Mouse (Mus musculus) forebrain, postnatal 0 days (tissue): ENCODE measurements at regions not wholly inside any gene's neighbourhood (a gene's known extent, or its start where the extent isn't known, plus 50 kb on each side); places are given as distances from the start of the nearest gene placed in this dataset.

Experiments
- ATAC-seq: fragments of 200-750 bp; cut with Nextera tagmentation; 2 replicates; pipeline ENCODE4 v1.8.0; 2017; ENCODE audit warnings: mild to moderate bottlenecking, moderate library complexity
- DNase-seq: peaks from one replicate; pipeline ENCODE4 v3.0.0-alpha.2; 2015
- H3K27ac ChIP-seq: fragments of 300-500 bp; sonication (generic); 2 replicates; pipeline ENCODE4 v1.5.1; 2014; ENCODE audit warnings: low read depth, mild to moderate bottlenecking, antibody characterized with exemption, low read length, moderate library complexity, mixed read lengths
- H3K27me3 ChIP-seq: fragments of 300-500 bp; sonication (generic); 2 replicates; pipeline ENCODE4 v1.6.1; 2014; ENCODE audit warnings: mild to moderate bottlenecking, low read length, mixed read lengths; ENCODE audit not compliant: insufficient read depth
- H3K36me3 ChIP-seq: fragments of 300-500 bp; sonication (generic); 2 replicates; pipeline ENCODE4 v1.6.1; 2014; ENCODE audit warnings: mild to moderate bottlenecking, moderate library complexity; ENCODE audit not compliant: insufficient read depth
- H3K4me1 ChIP-seq: fragments of 300-500 bp; sonication (generic); 2 replicates; pipeline ENCODE4 v1.6.1; 2014; ENCODE audit warnings: antibody characterized with exemption; ENCODE audit not compliant: insufficient read depth
- H3K4me2 ChIP-seq: fragments of 300-500 bp; sonication (generic); 2 replicates; pipeline ENCODE4 v1.6.1; 2014; ENCODE audit warnings: low read depth, mild to moderate bottlenecking, moderate library complexity
- H3K4me3 ChIP-seq: fragments of 300-500 bp; sonication (generic); 2 replicates; pipeline ENCODE4 v1.5.1; 2014; ENCODE audit warnings: low read depth, low read length, mixed read lengths
- H3K9ac ChIP-seq: fragments of 300-500 bp; sonication (generic); 2 replicates; pipeline ENCODE4 v1.6.1; 2014; ENCODE audit warnings: mild to moderate bottlenecking
- H3K9me3 ChIP-seq: fragments of 300-500 bp; sonication (generic); 2 replicates; pipeline ENCODE4 v1.6.1; 2016; ENCODE audit warnings: low read length
- CTCF ChIP-seq: sonication (generic); IDR thresholded peaks from 2 replicates; pipeline ENCODE4 v1.5.1; 2016; ENCODE audit warnings: antibody characterized with exemption, control low read depth, low read depth
- WGBS: fragments of 180-500 bp; shearing (Covaris S2); extraction: QIAGEN DNeasy Blood & Tissue Kit; methylation state at CpG from one replicate; pipeline ENCODE4 v1.1.7; 2014; 5-methylcytosine and 5-hydroxymethylcytosine counted together

- H3K4me2 ChIP-seq: no peak overlapping the region
- 81% methylated on average over 8 of the region's 8 CpGs for WGBS
- no peaks in the 10 kb centered on the region for H3K36me3 ChIP-seq
- DNase-seq (no peak), ATAC-seq (no peak)
- H3K4me3 ChIP-seq: no peak overlapping the region
- 0 out of 2 replicates have a peak, but pooled peaks cover 4% of the 10 kb centered on the region for H3K9me3 ChIP-seq
- no peak overlapping the region for H3K9ac ChIP-seq
- H3K27ac ChIP-seq: no peak overlapping the region
- TF ChIP-seq CTCF: no peak
- no peaks in the 10 kb centered on the region for H3K4me1 ChIP-seq
- H3K27me3 ChIP-seq: no peaks in the 10 kb centered on the region
These were observed 208.8 kb upstream of the Ercc4 start for GRCm38 (mm10) chr16:12900670-12901069.

GRCm38 (mm10) chr16:12901096-12901995, 208.1 kb upstream of the Ercc4 start:
- WGBS: 30% methylated on average over 9 of the region's 9 CpGs
- no peak overlapping the region for H3K4me2 ChIP-seq
- no peak for TF ChIP-seq CTCF
- H3K9ac ChIP-seq: no peak overlapping the region
- H3K36me3 ChIP-seq: no peaks in the 10 kb centered on the region
- H3K27ac ChIP-seq: no peak overlapping the region; the same call in 1 of the 2 replicates
- no peaks in the 10 kb centered on the region for H3K27me3 ChIP-seq
- H3K9me3 ChIP-seq: 0 out of 2 replicates have a peak, but pooled peaks cover 4% of the 10 kb centered on the region
- H3K4me3 ChIP-seq: no peak overlapping the region
- no peaks in the 10 kb centered on the region for H3K4me1 ChIP-seq
- peak; percentile 77 for ATAC-seq
- DNase-seq: peak; percentile 31

- no peak overlapping the region for H3K9ac ChIP-seq
- H3K4me2 ChIP-seq: no peak overlapping the region
- H3K4me3 ChIP-seq: no peak overlapping the region
- no peak overlapping the region for H3K27ac ChIP-seq
- H3K36me3 ChIP-seq: no peaks in the 10 kb centered on the region
- ATAC-seq: no peak
- no peak for DNase-seq
- no peaks in the 10 kb centered on the region for H3K27me3 ChIP-seq
- no peak for TF ChIP-seq CTCF
- 0 out of 2 replicates have a peak, but pooled peaks cover 4% of the 10 kb centered on the region for H3K9me3 ChIP-seq
- H3K4me1 ChIP-seq: no peaks in the 10 kb centered on the region
These were observed 207.5 kb upstream of the Ercc4 start for GRCm38 (mm10) chr16:12901996-12902319.

- Histone ChIP-seq H3K9me3 (0 out of 2 replicates have a peak, but pooled peaks cover 4% of the 10 kb centered on the region), H3K27ac (no peak overlapping the region), H3K4me1 (no peaks in the 10 kb centered on the region), H3K9ac (no peak overlapping the region), H3K4me3 (no peak overlapping the region), H3K27me3 (no peaks in the 10 kb centered on the region), H3K4me2 (no peak overlapping the region), H3K36me3 (no peaks in the 10 kb centered on the region)
- no peak for DNase-seq
- no peak for TF ChIP-seq CTCF
- WGBS: 99% methylated on average over 2 of the region's 2 CpGs
- ATAC-seq: no peak
These were observed 206.3 kb upstream of the Ercc4 start for GRCm38 (mm10) chr16:12903161-12903560.

- Histone ChIP-seq H3K4me1 (no peaks in the 10 kb centered on the region), H3K36me3 (no peaks in the 10 kb centered on the region), H3K9ac (no peak overlapping the region), H3K9me3 (no peaks in the 10 kb centered on the region), H3K27me3 (no peaks in the 10 kb centered on the region), H3K4me2 (no peak overlapping the region), H3K27ac (no peak overlapping the region), H3K4me3 (no peak overlapping the region)
- ATAC-seq (no peak), DNase-seq (no peak)
- 59% methylated on average over 1 of the region's 1 CpGs for WGBS
- no peak for TF ChIP-seq CTCF
These were observed 204.5 kb upstream of the Ercc4 start for GRCm38 (mm10) chr16:12904937-12905336.

- H3K4me3 ChIP-seq: no peak overlapping the region
- H3K36me3 ChIP-seq: no peaks in the 10 kb centered on the region
- no peak overlapping the region for H3K27ac ChIP-seq
- no peaks in the 10 kb centered on the region for H3K27me3 ChIP-seq
- no peak overlapping the region for H3K9ac ChIP-seq
- DNase-seq: no peak
- no peaks in the 10 kb centered on the region for H3K4me1 ChIP-seq
- H3K9me3 ChIP-seq: no peaks in the 10 kb centered on the region
- TF ChIP-seq CTCF: no peak
- H3K4me2 ChIP-seq: no peak overlapping the region
- 91% methylated on average over 6 of the region's 6 CpGs for WGBS
- no peak for ATAC-seq
These were observed 184.8 kb upstream of the Ercc4 start for GRCm38 (mm10) chr16:12924668-12925067.

- ATAC-seq (peak; percentile 48; the same call in 1 of the 2 replicates), DNase-seq (peak; percentile 72)
- Histone ChIP-seq H3K36me3 (no peaks in the 10 kb centered on the region), H3K4me3 (no peak overlapping the region), H3K27me3 (no peaks in the 10 kb centered on the region), H3K9ac (no peak overlapping the region), H3K27ac (peak overlapping the region; percentile 35; the same call in 1 of the 2 replicates), H3K9me3 (no peaks in the 10 kb centered on the region), H3K4me2 (no peak overlapping the region), H3K4me1 (no peaks in the 10 kb centered on the region)
- 52% methylated on average over 9 of the region's 9 CpGs for WGBS
- no peak for TF ChIP-seq CTCF
These were observed 183.6 kb upstream of the Ercc4 start for GRCm38 (mm10) chr16:12925931-12926330.
